Mouse (Mus musculus) embryo, embryonic 11 days (tissue): ENCODE data around the gene Bcl2.

Source experiments
- DNase-seq: peaks from one replicate; pipeline ENCODE4 v3.0.0-alpha.2; 2015

Bcl2 gene

DNA sequence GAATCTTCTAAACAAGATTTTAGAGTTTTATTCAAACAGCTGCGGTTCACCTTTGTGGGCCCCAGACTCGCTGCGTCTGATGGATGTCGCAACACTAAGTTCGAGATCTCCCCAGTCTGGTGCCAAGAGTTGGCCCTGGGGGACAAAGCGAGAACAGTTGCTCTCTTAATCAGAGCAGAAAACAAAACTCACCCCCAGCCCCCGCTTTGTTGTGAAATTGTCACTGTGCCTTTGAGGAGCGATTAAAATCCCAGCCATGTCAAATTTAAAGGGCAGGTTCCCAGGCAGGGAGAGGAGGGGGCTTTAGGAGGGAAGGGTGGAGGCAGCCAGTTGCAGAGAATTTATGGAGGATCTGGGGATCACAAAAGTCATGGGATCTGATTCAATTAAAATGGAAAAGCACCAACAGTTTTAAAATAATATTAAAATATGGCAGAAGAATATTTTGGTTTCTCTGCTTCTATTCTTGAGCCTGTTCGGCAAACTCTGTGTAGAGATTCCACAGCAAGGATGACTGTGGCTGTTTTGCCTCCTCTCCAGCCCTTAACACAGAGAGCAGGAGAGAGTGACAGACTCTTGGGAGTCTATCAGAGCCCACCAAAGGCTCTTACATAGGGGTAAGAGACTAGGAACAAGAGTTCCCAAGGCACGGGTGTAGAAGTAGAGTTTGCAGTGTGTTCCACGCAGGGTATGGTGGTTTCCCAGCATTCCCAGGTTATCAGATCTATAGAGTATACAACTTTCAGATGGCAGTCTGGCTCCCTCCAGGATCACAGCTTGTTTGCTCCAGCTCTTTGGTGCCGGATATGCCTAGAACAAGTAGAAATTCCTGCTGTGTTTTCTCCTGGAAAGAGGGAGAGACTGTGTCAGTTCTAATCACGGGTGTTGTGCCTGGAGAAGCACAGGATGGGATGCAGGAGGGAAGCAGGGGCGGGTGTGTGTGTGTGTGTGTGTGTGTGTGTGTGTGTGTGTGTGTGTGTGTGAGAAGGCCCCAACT is 130.5 kb downstream of the Bcl2 start:
- peak; percentile 27 for DNase-seq

- DNase-seq = no peak
These were observed 131.3 kb downstream of the Bcl2 start for GRCm38 (mm10) chr1:106582810-106583209.

GRCm38 (mm10) chr1:106581812-106582211 is 132.3 kb downstream of the Bcl2 start:
- no peak for DNase-seq

- DNase-seq = no peak
These were observed 134.3 kb downstream of the Bcl2 start for GRCm38 (mm10) chr1:106579768-106580167.

DNA sequence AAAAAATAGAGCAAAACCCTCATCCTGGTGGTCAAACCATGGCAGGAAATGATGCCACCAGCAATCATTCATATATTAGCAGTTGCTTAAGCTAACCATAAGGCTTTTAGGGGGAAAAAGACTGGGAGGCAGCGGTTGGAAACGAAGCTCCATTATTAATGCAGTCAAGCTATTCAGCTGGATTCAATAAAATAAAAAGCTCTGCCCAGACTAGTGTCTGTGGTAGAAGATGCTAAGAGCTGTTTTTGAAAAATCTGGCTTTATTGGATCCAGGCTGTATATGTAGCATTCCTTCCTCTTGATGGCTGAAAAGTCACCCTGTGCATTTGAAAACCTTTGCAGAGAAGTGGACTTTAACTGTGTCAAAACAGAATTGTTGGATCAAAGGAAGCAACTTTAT is 141.6 kb downstream of the Bcl2 start:
- no peak for DNase-seq

GRCm38 (mm10) chr1:106570870-106571269 is 143.2 kb downstream of the Bcl2 start:
- DNase-seq = no peak

DNA sequence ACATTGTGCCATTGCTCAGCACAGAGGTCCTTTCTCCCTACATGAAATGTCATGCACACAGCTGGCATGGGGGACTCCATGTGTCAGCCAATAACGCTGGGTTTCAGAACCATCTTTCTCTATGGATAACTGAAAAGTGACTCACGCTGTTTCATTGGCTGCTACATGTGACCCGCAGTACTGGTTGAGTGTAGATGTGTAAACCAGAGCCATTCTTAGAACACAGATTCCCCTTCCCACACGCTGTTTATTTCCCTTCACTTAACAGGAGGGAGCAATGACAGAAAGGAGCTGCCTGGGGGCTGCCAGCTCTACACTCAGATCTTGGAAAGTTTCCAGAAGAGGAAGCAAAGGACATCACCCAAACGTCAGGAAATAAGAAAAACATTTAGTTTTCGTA is 143.7 kb downstream of the Bcl2 start:
- DNase-seq = no peak

DNA sequence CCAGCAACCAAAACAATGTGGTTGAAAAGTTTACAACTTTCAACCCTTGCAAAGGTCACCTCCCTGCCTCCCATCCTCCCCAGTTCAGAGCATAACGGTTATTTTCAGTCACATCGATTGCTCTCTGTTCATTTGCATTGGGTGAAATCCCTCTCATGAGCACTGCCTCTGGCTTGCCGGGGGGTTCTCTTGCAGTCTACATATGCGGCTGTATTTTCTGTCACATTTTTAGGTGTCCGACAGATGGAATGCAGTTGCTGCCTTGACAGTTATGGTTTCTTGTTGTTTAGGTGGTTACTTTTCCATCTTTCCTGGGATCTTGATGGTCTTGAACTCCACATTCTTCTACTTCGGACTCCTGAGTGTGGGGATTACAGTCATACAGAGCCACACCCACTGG is 144.4 kb downstream of the Bcl2 start:
- no peak for DNase-seq

GRCm38 (mm10) chr1:106568868-106569267 is 145.2 kb downstream of the Bcl2 start:
- no peak for DNase-seq

DNA sequence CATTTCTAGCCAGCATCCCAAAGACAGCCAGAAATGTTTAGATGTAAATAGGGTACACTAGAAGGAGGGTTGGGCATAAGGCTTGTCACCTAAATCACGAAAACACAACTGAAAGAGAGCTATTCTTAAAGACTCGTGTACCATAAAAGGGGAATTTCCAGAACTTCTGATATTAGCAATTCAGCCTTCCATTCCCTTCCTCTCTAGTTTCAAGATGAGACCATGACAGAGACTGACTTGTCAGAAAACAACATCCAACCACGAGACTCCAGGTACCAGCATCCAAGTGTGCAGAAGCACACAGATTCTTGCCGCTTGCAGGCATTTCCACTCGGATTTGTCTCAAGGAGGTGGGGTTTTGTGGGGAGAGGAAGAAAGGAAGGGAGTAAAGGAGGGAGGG is 146.6 kb downstream of the Bcl2 start:
- DNase-seq = no peak

DNA sequence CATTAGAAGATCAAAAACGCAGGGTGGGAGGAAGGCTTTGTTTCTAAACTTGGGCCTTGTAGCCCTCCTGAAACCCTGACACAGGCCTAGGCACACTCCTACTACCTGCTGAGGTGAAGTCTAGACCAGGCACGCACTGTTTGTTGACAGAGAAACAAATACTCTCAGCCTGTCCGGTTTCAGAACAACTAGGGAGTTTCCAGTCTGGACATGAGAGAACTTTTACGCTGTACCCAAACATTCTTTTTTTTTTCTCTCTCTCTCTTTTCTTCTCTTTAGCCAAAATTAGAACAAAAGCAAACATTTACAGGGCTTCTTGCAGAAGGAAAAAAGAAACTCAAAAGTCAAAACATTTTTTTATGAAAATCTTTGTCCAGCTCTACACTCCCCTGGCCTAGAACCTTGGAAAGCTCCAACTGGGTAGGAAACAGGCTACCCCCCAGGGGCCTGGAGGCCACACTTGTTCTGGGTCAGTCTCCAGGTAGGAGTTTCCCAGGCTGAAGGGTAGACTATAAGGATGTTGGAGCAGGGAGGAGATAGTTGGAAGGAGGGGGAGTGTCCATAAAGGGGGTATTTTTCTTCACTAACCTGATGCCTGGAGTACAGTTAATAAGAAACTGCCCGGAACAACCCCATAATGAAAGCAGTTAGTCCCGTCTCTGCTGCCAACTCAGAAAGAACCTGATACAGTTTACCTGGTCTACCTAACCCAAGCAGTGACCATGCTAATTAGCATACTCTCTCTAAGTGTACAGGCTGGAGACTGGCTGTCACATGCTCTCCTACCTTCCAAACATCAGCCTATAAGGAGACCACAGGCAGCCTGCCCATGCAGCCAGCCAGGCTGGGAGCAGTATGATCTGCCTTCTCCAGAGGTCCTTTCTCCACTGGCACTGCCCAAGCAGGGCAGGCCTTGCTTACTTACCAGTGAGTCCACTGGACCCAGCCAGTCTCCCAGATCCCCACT is 147.7 kb downstream of the Bcl2 start:
- no peak for DNase-seq

DNA sequence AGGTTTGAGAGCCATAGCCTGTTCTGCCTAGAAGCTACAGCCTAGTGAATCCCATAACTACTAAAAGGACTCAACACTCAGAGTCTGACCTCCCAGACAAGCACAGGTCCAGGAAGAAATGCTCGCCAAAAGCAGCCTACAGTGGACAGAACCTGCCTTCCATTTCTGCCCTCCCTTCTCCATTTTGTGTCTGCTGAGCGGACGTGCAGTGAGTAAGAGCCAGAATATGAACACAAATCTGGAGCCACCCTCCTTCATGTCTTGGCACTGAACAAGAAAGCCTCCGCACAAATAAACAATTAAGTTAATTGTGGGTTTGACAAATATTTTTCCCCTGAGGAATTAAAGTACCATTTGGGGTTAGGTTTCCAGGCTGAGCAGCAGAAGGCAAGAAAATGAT is 148.8 kb downstream of the Bcl2 start:
- no peak for DNase-seq

GRCm38 (mm10) chr1:106564436-106564835 is 149.6 kb downstream of the Bcl2 start:
- DNase-seq = no peak

DNA sequence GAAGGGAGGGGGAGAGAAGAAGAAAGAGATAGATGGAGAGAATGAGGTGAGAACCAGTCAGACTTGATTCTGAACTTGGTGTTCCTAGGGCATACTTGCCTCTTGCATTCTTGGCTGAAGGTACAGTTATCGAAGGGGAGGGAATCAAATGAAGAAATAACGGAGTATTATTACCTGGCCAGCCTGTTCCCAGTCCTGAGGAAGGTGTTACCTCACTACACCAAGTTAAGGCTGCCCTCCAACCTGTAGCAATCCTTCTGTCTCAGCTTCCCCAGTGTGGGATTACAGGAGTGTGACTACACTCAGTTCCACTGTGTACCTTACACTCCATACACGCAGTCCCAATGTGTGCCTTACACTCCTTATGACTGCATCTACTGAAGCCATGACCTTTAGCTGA is 151.3 kb downstream of the Bcl2 start:
- DNase-seq = no peak

DNA sequence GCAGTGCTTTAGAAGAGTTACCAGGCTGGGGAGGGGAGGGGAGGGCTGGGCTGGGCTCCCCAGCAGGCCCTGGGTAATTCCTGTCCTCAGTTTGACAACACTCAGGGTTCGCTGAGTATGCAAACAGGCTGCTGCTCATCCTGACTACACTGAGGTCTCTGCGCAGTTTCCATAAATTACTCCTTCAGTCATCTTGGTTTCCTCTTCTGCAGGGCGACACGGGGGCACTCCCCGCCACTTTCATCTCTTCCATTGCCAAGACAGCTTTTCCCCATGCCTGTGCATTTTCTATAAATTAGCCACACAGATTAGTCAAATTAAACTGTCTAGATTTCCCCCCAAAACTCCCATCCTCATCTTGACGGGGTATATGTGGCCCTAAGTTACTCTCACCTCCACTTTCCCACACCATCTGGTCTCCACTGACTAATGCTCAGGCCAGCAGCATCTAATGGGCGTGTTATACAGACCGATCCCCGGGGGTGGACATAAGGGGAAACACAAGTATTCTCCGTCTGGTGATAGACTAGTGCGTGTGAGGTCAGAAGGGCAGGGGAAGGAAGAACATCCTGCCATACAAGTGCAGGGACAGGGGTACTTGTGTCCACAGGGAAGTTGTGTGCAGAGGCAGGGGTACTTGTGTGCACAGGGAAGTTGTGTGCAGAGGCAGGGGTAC is 152.9 kb downstream of the Bcl2 start:
- DNase-seq = no peak

DNA sequence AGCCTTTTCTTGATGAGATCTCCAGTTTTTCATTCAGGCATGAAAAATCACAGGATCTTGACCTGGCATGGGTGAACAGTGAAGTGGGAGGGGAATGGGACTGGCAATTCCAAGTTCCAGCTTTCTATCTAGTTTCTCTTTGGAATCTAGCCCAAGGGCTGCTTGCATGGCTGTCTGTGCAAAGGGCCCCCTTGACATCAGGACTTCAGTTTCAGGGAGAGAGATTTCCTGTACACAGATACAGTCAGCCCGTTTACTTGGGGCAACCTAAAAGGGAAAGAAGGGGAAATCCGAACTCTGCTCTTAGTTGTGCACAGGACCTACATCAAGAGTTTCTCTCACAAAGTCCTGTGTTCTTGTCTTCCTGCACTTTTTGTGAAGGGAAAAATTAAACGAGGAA is 154.0 kb downstream of the Bcl2 start:
- no peak for DNase-seq

DNA sequence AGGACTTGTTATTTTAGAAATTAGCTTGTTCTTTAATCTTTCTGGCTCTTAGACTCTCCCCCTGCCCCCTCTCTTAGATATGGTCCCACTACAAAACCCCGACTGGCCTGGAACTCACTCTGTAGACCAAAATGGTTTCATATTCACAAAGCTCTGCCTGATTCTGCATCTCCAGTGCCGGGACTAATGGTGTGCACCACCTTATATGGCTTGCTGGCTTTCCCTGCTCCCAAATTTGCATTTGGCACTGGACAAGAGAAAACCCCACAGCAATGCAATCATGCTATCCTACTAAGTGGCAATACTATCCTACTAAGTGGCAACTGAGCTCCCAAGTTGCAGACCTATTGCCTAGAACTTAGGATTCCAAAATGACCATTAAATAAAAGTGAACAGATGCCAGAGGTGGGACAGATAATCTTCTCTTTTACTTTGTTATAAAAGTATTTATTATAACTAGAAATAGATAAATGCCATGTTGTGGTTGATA is 154.9 kb downstream of the Bcl2 start:
- no peak for DNase-seq

DNA sequence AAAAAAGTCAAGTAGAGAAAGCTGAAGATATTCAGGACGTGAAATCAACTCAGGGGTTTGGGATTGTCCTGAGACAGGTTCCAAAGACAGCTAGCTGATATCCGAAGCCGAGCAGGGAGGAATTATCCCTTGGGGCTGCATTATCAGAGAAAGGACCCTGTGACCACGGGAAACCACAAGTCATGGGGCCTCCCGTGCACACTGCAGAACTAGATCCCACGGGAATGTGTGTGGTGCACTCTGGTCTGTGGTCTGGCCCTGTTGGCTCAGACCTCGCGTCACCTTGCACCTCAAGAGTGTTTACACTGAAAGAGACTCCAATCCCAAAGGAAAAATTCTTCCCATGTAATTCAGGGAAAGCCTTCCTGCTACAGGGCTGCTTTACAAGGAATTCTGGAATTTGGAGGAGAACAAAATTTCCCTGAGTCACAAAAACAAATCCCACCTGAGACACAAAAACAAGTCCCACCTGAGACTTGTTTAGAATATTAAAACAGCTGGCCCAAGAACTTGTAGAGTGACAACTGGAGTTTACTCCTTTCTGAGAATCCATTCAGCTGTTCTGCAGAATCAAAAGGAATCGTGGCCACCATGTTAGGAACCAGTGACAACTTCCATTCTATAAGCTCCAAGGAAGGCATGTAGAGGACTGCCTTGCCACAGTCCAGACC is 158.4 kb downstream of the Bcl2 start:
- DNase-seq = no peak

- DNase-seq = no peak
These were observed 159.9 kb downstream of the Bcl2 start for GRCm38 (mm10) chr1:106553846-106554802.

- no peak for DNase-seq
These were observed 161.2 kb downstream of the Bcl2 start for GRCm38 (mm10) chr1:106552856-106553255.

DNA sequence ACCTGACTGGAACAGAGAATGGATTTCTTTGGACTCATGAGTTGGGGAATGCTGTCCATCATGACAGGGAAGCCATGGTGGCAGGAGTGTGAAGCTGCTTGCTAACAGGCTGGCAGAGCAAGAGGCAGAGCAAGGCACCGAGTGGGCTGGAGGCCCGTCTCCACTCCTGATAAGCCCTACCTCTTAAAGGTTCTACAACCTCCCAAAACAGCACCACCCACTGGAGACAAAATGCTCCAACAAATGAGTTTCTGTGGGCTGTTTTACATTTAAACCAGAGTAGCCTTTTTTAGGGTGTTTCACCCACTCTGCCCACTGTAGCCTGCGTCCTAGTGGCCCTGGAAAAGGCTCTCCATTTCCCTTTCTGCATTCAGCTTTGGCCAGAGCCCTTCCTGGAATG is 163.5 kb downstream of the Bcl2 start:
- no peak for DNase-seq
